Mouse (Mus musculus): ENCODE measurements around the gene Cluap1.
"Not testable (repeated sequence)": the region's sequence is repeated elsewhere in the genome, so short reads cannot be mapped to it uniquely, and the experiment has no call there.

The Cluap1 gene

DNA sequence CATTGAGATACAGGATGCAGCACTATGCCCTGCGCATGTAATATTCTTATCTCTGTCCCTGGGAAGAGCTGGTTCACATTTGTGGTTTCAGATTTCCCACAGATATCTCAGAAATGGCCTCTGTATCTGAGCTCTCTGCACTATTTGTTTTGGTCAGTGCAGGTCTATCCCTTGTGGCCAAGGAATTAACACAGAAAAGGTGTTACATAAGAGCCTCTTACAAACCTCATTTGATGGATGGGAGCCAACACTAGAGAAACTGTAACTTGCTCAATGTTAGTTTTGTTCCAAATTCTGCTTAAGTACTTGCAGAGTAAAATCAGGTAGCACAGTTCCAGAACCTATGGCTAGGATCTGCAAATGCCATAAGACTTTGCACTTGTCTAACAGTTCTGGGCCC, 25.5 kb downstream of the Cluap1 start:
- DNase-seq (ENCODE audit: extremely low read depth, low read depth, low spot score): peak; percentile 74

DNA sequence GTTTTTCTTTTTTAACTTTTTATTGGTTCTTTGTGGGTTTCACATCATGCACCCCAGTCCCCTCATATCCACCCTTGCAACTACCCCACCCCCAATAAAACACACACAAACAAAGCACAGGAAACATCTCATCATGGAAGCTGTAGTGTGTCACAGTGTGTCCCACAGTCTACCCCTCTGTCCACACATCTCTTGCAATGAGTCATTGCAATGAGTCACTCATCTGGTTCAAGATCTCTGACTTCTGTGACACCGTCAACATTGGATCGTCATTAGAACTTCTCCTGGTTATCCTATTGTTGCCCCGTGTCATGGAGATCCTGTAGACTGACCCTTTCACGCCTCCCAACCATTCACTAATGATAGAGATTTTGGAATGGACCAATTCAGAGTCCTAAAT, 26.1 kb downstream of the Cluap1 start:
- no peak for DNase-seq (ENCODE audit: extremely low read depth, low read depth, low spot score)

DNA sequence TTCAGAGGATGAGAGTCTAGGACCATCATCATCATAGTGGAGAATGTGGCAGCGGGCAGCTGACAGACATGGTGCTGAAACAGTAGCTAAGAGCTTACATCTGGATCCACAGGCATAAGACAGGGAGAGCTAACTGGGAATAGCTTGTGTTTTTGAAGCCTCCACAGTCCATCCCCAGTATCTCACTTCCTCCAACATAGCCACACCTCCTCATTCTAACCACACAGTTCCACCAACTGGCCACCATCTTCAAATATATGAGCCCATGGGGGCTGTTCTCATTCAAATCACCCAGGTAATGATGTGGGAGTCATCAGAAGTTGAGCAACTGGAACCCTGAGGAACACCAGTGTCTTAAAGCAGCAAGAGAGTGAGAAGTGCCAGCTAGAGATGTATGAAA, 42.5 kb downstream of the Cluap1 start:
- DNase-seq (ENCODE audit: extremely low read depth, low read depth, low spot score): no peak

DNA sequence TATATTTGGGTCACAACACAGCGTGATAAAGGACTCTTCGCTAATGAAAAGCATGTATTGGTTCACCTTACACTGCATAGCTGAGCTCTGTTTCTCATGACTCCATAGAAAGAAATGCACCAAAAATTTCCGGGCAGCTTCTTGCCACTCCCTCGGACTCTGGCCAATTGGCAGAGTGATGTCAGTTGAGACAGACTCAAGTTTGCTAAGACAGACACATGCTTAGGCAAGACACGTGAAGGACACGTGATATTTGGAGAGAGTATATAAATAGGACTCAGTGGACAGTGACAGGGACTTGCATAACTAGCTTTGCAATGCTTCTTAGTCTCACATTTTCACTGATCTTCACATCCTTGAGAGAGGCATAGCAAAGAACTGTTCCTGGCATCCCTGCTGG, 47.8 kb downstream of the Cluap1 start:
- DNase-seq (ENCODE audit: extremely low read depth, low read depth, low spot score): peak; percentile 76

DNA sequence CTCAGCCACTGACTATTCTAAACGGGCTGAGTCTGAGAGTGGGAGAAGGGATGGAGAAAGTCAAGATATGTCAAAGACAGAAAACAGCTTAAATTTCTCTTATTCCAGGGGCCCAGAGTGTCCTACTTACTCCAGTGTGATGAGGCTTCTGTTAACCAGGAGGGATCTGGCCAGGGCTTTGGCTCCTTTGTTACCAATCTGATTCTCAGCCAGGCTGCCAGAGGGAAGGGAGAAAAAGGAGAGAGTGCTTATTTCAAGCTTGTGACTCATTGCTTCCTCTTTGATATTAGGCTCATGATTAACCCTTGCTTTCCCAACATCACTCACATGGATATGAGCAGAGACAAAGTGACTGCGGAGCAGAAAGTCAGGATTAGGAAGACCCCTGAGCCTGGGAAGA, 50.7 kb downstream of the Cluap1 start:
- DNase-seq (ENCODE audit: extremely low read depth, low read depth, low spot score): no peak

DNA sequence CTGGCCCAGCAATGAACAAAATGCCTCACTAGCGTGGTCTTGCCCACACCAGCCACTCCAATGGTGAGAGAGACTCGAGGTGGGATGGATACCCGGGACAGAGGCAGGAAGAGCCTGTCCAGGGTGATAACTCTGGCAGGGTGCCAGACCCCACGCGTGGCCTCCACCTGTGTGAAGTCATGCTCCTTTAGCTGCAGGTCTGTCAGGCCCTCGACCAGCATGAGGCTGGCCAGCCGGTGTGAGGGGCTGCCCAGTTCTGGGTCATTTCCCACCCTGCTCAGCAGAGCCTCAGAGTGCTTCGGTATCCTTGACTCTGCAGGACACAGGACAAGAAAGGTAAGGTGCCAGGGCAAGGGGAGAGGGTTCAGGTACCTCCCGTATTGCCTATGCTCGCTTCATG, 56.4 kb downstream of the Cluap1 start:
- no peak for DNase-seq (ENCODE audit: extremely low read depth, low read depth, low spot score)

DNA sequence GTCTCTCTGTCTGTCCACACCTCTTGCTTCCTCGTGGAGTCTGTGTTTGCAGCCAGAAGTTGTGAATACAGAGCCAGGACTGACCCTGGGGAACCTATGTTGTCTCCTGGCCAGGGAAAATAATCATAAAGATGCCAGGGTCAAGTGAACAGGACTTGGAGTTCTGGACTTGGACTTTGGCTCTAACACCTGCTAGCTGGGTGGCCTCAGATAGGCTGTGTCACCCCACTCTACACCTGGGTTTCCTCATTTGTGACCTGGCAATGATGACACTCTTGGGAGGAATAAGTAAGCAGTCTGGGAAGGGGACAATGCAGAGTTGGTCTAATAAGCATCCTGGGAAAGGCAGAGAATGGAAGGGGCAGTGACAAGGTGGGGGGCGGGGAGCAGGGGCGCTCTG, 56.9 kb downstream of the Cluap1 start:
- DNase-seq (ENCODE audit: extremely low read depth, low read depth, low spot score): no peak

DNA sequence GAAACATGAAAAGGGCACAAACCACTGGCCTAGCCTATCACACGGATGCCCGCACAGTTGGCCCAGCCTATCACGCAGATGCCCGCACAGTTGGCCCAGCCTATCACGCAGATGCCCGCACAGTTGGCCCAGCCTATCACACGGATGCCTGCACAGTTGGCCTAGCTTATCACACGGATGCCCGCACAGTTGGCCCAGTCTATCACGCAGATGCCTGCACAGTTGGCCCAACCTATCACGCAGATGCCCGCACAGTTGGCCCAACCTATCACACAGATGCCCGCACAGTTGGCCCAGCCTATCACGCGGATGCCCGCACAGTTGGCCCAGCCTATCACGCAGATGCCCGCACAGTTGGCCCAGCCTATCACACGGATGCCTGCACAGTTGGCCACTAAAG, 65.9 kb downstream of the Cluap1 start:
- not testable (repeated sequence) for DNase-seq (ENCODE audit: extremely low read depth, low read depth, low spot score)

DNA sequence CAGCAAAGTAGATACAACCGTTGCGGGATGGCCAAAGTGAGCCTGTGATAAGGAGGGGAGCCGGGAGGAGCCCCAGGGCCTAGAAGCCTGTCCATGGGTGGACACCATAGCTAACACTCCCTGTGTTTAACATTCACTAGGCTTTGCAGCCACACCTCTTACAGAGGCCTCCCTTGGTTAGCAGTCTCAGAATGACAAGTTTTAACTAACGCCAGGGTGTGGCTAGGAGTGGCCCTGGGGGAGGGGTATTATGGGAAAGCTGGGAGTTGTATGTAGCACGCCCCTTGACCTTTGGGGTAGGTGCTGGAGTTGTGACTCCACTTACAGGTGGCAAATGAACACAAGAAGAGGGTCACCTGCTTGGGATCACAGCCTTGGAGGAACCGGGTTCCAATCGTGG, 67.1 kb downstream of the Cluap1 start:
- no peak for DNase-seq (ENCODE audit: extremely low read depth, low read depth, low spot score)

DNA sequence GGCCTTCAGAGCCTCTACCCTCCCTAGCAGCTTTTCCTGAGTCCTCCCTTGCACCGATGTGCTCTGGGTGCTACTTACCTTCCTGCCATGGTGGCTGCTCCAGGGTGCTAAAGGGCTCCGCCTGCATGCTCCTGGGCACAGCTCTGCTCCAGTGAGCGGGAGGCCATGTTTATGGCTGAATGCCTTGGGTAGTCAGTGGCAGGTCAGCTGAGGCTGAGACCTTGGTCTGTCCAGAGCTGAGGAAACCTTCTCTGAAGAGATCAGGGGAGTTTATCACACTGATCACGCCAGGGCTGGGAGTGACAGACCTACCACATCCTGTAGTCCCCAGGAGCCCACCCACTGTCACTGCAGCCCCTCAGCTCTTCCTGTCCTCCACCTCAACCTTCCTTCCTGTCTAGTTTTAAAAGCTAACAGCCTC, 67.7 kb downstream of the Cluap1 start, which contains the start of gene Nlrc3:
Gene Nlrc3 (minus strand): TSS at position 382 of the 421 bp plus-strand sequence.
- DNase-seq (ENCODE audit: extremely low read depth, low read depth, low spot score): no peak

DNA sequence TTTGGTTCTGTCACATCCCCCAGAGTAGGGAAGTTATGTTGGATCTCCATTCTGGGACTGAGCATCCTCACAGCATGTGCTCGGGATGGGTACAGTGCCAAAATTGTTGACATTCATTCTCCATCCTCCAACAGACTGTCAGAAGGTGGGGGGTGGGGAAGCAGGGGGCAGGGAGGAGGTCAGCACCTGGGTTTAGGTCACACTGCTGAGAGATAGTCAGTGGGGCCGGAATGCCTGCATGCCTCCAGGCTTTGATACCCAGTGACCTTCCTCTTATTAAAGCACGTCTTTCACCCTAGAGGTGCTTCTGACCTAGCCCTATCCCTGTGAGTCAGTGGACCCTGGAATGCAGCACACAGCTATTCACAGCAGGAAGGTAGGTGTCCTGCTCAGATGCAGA, 68.1 kb downstream of the Cluap1 start:
- DNase-seq (ENCODE audit: extremely low read depth, low read depth, low spot score): no peak

DNA sequence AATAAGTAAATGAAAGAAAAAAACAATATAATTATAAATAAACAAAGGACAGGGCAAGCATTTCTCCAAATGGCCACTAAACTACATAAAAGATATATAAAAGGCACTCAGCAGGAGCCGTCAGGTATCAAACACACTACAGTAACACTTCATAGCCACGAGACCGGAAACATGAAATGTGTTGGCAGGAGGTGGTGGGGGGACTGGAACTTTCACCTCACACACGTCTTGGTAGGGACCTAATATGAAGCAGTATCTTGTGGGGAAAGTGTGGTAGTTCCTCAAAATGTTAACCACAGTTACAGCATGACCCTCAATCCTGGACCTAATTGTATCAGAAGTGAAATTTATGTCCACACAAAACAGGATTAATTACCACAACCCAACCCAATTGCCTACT, 73.6 kb downstream of the Cluap1 start:
- DNase-seq (ENCODE audit: extremely low read depth, low read depth, low spot score): no peak

DNA sequence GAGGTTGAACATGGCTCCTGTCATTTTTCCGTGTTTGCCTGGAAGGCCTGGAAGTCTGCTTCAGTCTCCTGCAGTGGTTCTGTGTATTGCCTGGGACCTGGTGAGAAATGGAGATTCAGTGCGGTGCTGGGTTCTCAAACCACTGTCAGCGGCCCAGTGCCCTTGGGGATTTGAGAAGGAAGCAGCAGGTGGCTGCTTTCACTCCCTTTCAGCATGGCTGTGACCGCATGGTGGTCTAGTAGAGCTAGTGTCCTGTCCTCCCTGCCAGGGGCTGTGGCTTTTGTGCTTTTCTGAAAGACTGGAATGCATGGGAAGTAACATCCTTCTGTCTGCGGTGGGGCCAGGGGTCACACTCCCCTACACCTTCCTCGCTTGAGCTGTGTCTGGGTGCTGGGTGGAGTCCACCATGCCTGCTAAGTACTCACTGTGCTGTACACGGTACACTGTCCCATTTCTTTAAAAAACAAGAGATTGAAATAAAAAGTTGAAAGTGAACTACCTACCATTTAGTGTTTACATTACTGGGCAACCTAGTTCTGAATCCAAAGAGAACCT, 74.6 kb downstream of the Cluap1 start:
- DNase-seq (ENCODE audit: extremely low read depth, low read depth, low spot score): no peak

DNA sequence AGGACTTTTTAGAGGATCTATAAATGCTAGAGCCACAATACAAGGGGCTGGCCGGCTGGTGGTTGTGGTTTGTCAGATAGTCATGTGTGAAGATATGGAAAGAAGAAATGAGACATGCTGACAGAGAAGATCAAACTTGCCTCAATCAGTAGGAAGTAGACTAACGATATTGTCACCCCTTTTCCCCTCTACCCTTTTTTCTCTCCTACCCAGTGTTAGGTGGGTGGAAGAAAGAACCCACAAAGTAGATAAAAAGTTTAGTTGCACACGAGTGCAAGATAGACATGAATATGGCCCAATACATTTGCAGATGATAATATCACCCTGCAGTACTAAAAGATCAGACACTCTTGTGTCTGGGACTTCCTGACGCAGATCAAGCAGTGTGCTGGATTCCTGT, 79.8 kb downstream of the Cluap1 start:
- no peak for DNase-seq (ENCODE audit: extremely low read depth, low read depth, low spot score)

All from fat pad, adult 2 months (tissue).